Mouse (Mus musculus) embryo, embryonic 10.5 days (tissue): ENCODE results near the gene Zfp64.

Source experiments
- DNase-seq: peaks from one replicate; pipeline ENCODE4 v3.0.0-alpha.2; 2015; ENCODE audit warnings: low spot score

Zfp64 gene

DNA sequence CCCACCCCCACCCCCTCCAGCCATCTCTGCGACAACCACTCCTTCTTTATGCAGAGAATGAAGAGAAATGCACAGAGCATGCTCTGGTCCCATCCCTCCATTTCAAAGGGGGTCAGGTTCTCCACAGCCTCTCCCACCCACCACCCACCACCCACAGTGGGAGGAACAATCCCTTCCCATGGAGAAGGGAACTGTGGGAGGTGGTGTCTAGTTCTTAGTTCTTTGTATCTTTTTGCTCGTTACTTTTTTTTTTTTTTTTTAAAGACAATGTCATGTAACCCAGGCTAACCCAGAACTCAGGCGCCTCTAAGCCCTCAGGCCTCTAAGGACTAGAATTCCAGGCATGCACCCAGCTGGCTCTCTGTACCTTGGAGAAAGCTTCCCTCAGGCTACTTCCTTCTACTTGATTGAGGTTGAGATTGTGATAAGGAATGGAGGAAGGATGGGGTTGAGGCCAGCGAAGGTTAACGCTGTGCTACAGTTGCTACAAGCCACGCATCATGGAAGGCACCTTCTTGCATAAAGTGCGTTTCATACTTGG, 109.1 kb downstream of the Zfp64 start:
- DNase-seq: no peak
